Mouse (Mus musculus) brain, embryonic 14.5 days (tissue): ENCODE measurements around the gene Mrps33.

Experiments
- CTCF ChIP-seq: fragments of 200-500 bp; IDR thresholded peaks from 2 replicates; pipeline ENCODE4 v1.5.1; 2012; ENCODE audit warnings: inconsistent platforms, mild to moderate bottlenecking, moderate library complexity, borderline replicate concordance; ENCODE audit not compliant: insufficient read depth, insufficient read length; ENCODE audit errors: extremely low read depth
- POLR2A ChIP-seq: fragments of 200-500 bp; IDR thresholded peaks from 2 replicates; pipeline ENCODE4 v1.6.1; 2012; ENCODE audit warnings: mild to moderate bottlenecking, inconsistent platforms, borderline replicate concordance; ENCODE audit not compliant: poor library complexity, insufficient read depth, insufficient read length, severe bottlenecking; ENCODE audit errors: extremely low read depth

DNA sequence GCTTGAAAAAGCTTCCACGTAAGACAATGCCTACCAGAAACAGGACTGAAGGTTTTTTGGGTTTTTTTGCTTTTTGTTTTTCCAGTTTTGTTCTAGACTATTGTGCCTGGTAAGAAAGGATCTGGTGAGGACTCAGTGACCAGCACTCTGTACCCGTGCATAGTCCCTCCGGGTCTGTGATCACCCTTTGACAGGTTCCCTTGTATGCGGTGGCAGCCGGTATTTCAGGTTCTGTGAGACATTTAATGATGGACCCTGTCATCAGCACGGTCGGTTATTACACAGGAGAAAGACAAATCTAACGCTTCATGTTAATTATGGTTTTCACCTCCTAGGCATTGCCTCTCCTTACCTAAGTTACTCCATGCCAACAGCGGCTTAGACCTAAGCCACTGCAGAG lies 35.8 kb downstream of the Mrps33 start:
- TF ChIP-seq CTCF (no peak), POLR2A (no peak)
